Mouse (Mus musculus): Measurements from ENCODE around the gene Adm.

DNA sequence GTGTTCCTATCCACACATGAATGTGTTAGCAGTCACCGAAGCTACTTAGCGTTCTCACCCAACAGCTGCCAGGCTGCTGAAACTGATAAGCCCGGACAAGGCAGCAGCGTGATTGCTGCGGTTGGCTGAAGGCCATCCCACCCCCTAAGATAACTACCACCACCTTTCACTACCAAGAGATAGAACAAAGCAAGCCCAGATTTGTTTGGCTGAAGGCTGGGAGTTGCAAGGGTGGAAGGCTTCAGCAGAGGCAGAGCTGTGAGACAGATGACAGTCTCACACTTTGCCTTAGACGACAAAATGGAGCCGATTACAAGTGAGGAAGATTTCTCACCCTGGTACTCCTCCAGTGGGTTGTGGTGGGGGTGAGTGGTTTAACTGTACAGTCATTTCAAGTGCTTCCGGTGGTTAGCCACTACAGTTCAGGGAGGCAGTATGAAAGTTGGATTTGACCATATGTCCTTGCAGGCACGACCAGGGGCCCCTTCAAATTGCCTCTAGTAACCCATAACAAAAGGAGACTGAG is 8.3 kb upstream of the Adm start:
- TF ChIP-seq POLR2A (IDR thresholded peaks at IDR 0.05; ENCODE audit: borderline replicate concordance, insufficient read depth, low read length) (no peak), CTCF (IDR thresholded peaks at IDR 0.05; ENCODE audit: borderline replicate concordance, insufficient read depth, low read depth, low read length) (no peak)
